Mouse (Mus musculus) spleen, adult 2 months (tissue): ENCODE measurements around the gene Hist1h2ak.
A peak's percentile ranks its signal among the peaks of the same experiment; 100 is the strongest.
"Not testable (repeated sequence)": the region's sequence is repeated elsewhere in the genome, so short reads cannot be mapped to it uniquely, and the experiment has no call there.

Experiments used
- CTCF ChIP-seq: fragments of 200-500 bp; IDR thresholded peaks from 2 replicates; pipeline ENCODE4 v1.5.1; 2011; ENCODE audit warnings: mild to moderate bottlenecking, inconsistent platforms; ENCODE audit not compliant: insufficient read depth, insufficient read length, insufficient replicate concordance; ENCODE audit errors: extremely low read depth
- POLR2A ChIP-seq: fragments of 200-500 bp; IDR thresholded peaks from 2 replicates; pipeline ENCODE4 v1.6.1; 2011; ENCODE audit warnings: low read depth, low read length, inconsistent platforms

- not testable (repeated sequence) for TF ChIP-seq CTCF
- peak; percentile 62 for TF ChIP-seq POLR2A
Observed at GRCm38 (mm10) chr13:21715864-21716539, 37.6 kb downstream of the Hist1h2ak start, which contains the start of the genes Hist1h2bl and Hist1h2ai.
